Mouse (Mus musculus) spleen, adult 12 weeks (tissue): Measurements from ENCODE around the gene Irf9.

Experiments used
- DNase-seq: peaks from one replicate; pipeline ENCODE4 v3.0.0; 2022; ENCODE audit warnings: low spot score

Irf9 gene

GRCm38 (mm10) chr14:55615876-55616275 lies 12.5 kb downstream of the Irf9 start:
- no peak for DNase-seq

DNA sequence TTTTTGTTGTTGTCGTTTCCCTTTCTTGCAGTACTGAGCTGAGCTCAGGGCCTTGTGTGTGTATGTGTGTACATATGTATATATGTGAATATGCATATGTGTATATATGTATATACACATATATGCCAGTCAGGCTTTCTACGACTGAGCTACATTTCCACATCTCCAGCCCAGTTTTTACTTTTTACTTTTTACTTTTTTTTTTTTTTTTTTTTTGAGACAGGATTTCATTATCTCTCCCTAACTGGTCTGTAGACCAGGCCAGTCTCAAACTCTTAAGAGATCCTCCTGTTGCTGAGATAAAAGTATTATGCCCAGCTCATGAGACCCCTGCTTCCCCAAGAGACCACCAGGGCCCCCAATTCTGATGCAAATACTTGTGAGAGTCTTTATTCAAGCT lies 13.5 kb downstream of the Irf9 start:
- DNase-seq: no peak

DNA sequence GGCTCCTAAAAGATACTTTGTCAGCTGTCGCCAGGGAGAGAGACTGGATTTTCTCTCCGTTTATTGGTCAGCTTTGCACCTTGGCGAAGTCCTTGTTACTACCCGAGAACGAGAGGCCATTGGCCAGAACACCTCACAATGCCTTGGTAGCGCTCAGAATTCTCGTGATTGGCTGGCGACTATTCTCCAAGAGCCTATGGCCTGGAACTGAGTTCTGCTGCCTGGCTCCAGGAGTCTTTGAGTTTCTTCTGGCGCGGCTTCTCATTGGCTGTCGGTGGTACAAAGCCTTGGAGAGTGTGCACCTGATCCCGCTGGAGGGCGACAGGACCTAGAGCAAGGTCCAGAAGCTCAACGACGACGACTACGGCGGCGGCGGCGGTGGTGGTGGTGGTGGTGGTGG lies 14.5 kb downstream of the Irf9 start, which contains the start of gene Rec8:
Gene Rec8, plus strand, starts transcription at position 216 of the 400 bp plus-strand sequence.
- DNase-seq: no peak

DNA sequence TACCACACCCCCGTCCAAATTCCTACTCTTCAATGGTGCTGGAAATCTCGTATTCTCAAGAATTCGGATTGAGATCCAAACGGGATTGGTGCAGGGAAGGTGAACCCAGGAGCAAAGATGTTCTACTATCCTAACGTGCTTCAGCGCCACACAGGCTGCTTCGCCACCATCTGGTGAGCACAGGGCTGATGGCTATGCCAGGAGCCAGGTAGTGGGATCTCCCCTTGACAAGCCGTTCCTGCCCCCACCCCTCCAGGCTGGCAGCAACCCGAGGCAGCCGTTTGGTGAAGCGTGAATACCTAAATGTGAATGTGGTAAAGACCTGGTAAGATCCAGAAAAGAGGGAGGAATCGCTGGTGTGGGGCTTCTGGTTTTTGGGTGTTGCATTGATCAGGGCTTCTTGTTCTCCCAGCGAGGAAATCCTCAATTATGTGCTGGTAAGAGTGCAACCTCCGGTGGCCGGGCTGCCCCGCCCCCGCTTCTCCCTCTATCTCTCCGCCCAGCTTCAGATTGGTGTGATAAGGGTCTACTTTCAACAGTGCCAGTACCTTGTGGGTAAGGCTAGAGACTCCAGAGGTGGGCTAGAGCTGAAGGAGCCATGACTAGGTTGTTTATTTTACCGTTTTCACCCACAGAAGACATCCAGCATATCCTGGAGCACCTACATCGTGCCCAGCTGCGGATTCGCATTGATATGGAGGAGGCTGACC lies 15.3 kb downstream of the Irf9 start:
- peak; percentile 37 for DNase-seq

DNA sequence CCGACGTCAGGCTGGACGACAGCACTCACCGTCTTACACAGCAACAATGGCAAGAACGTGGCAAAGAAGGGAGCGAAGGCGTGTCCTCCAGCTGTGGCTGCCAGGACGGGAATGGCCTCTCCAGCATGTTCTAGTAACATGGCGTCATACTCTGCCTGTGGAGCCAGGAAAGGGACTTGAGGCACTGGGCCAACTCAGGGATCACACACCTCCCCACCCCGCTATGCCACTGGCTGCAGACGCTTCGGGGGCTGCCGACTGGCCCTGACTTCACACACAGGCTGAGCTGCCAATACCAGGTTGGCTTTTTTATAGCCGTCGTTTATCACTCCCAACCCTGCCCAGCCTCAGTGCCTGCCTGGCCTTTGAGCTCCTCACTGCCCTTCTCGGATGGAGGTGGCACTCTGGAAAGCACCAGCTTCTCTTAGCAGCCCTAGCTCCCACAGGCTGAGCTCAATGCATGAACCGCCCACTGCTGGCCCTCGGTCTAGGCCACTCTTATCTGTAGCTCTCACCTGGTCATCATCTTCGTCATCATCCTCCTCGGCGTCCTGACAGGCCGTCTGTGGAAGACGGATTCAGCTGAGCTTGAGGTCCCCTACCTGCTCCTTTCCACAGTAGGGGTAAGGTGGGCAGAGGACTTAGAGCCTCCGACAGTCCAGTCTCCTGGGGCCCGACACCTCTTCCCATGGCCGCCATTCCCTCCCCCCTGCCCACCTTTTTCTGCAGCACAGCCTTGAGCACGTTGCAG lies 24.9 kb downstream of the Irf9 start:
- DNase-seq: no peak

- peak; percentile 56 for DNase-seq
Measured at GRCm38 (mm10) chr14:55629312-55629711, 25.9 kb downstream of the Irf9 start.

GRCm38 (mm10) chr14:55634874-55635522 lies 31.6 kb downstream of the Irf9 start:
- no peak for DNase-seq

DNA sequence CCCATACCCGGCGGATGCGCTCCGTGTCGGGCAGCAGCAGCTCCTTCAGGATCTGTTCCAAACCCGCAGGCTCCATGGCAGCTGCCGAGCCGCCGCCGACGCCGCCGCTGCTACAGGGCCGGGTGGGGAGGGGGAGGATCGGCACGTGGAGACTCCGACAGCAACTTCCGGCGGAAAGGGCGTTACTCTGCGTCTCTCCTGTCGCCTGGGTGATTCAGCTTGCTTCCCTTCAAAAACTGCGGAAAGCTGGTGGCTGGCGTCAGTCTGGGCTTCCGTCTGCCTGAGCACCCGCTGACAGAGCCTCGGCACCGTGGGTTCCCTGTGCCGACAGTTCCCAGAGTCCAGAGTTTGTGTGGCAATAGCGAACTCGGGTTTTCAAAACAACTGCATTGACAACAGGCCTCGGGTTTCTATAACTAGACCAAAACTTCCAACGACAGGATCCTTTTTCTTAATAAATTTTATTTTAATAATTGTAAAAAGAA lies 32.2 kb downstream of the Irf9 start, which contains the start of gene Ipo4:
Gene Ipo4, minus strand, starts transcription at position 435 of the 485 bp plus-strand sequence.
- DNase-seq: peak; percentile 60

DNA sequence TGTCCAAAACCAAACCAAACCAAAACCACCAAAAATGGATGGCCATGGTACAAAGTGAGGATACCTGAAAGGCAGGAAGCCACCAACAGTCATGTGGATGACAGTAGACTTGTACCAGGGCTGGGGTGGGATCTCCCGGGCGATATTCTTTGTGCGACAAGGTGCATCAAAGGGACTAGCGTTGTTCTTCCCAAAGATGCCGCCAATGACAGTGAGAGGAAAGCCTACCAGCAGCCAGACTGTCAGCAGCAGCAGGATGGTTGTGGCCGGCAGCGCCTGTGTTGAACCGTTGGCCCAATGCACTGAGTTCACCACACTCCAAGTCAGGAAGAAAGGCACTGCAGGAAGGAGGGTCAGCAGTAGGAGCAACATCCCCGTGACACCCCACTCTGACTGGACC lies 34.4 kb downstream of the Irf9 start, which contains the start of gene Gm49378:
Gene Gm49378, minus strand, starts transcription at position 101 of the 400 bp plus-strand sequence.
- no peak for DNase-seq

GRCm38 (mm10) chr14:55640816-55641215 lies 37.4 kb downstream of the Irf9 start:
- no peak for DNase-seq

GRCm38 (mm10) chr14:55641291-55641690 lies 37.9 kb downstream of the Irf9 start:
- DNase-seq: no peak

DNA sequence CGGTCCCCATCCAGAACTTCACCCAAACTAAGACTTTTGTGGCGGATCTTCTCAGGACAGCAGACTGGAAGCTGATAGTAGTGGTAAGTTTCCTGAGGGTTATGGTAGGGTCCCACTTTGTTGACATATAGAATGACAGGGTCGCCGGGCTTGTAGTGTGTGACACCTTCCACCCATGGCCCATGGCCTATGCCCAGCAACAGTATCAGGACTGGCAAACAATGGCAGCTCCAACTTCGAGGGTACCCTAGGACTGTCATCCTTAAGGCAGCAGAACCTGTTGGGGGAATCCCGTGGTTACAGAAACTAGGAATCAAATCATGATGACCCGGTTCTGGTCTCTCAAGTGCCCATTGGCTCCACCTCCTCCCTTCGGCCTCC lies 39.3 kb downstream of the Irf9 start:
- DNase-seq: no peak

GRCm38 (mm10) chr14:55643060-55643907 lies 39.9 kb downstream of the Irf9 start, which contains the start of gene Tm9sf1:
Gene Tm9sf1 (minus strand): TSS chr14:55643806.
- peak; percentile 88 for DNase-seq

DNA sequence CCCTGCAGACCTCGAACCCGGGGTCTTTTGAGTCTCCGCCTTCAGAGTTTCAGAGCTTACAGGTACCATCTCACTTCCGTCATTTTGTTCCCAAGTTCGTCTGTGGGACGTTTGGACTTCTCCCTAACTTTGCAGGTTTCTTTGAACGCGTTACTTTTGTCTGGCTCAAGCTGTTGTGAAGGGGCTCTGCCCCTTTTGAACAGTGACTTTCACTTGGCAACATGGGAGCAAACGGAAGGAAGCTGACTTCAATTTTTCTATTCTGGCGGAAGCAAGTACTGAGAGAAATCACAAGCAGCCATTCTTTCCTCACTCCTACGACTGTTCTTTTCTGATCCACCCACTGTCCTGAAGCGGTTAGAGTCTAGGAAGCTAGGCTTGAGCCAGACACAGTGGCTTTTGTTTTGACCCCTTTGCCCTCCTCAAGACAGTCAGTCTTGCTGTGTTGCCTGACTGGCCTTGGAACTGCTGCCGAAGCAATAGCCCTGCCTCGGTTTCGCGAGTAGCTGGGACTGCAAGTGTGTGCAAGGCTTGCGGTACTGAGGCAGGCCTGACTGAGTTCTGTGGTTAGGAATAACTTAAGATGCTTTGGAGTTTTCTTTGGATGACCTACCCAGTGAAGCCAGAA lies 41.0 kb downstream of the Irf9 start:
- no peak for DNase-seq

DNA sequence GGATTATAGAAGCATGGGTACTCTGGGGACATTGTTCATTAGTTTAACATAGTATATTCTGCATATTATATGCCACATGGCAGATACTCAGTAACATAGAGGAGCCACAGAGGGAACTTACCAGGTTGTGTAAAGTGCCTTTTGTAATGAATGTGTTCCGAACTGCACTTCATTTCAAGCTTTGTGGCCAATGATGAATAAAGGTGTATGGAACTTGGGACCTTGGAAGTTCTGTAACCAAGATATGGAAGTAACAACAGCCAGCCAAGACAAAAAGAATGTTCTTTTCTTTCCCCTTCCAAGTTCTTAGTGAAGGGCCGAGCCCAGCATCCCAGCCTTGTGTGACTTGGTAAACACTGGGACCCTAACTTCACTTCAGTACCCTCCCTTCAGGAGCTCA lies 46.5 kb downstream of the Irf9 start, which contains the start of gene Tssk4:
Gene Tssk4, plus strand, starts transcription at position 301 of the 400 bp plus-strand sequence.
- no peak for DNase-seq

DNA sequence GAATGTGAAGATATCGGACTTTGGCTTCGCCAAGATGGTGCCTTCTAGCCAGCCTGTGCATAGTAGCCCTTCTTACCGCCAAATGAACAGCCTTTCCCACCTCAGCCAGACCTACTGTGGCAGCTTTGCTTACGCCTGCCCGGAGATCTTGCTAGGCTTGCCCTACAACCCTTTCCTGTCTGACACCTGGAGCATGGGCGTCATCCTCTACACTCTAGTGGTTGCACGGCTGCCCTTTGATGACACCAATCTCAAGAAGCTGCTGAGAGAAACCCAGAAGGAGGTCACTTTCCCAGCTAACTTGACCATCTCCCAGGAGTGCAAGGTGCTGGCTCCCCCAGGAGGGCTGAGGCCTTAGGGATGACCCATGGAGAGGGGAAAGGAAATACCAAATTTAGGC lies 48.2 kb downstream of the Irf9 start:
- no peak for DNase-seq

DNA sequence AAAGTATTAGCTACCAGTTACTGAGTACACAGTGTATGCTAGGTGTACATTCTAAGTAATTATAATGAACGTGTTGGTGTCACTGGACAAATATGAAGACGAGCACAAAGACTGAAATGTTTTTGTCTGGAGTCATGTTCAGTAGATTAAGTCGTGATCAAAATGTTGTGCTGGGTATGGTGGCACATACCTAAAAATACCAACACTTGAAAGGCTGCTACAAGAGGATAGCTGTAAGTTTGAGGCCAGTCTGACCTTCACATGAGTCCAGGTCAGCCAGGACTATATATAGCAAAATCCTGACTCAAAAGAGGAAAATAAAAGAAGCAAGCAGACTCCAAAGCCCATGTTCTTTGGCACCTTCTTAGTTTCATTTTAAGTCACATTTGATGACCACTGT lies 53.6 kb downstream of the Irf9 start:
- DNase-seq: no peak

DNA sequence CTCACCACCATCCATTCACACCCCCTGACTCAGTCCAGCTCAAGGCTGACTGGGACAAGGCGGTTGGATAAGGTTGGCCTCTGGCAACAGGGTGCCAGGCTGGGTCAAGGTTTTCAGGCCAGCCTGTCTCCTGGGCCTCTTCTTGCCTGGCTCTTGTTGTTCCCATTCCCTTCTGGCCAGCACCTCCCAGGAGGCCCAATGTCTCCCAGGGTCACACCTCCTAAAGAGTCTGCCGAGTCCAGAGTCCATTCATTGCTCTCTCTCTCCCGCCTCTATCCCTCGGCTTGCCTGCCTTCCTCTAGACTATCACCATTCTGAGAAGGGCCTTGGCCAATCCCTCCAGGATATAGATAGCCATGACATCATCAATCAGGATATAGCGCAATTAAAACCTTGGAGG lies 54.6 kb downstream of the Irf9 start:
- no peak for DNase-seq
